Mouse (Mus musculus): ENCODE results near the gene Klrb1c. TPM values are rescaled to one million over a fixed set of nuclear protein-coding genes. Genes with fewer than 3 reads are reported as not detected.
"Not testable (repeated sequence)": the region's sequence is repeated elsewhere in the genome, so short reads cannot be mapped to it uniquely, and the experiment has no call there.

Klrb1c gene
- total RNA-seq, 2 experiments from 2014 or later: not detected

- H3K4me3 ChIP-seq: peak overlapping the region; percentile 55
- intact Hi-C loops (cut with DNase I): loop anchor here (1.0 to 5.0 kb wide), 3 partner anchors 38 to 768 kb away; partner anchors contain the start of gene Gabarapl1
- TF ChIP-seq CTCF (IDR thresholded peaks at IDR 0.05): peak; percentile 84
- peak; percentile 93 to 95 for DNase-seq (ENCODE audit: extremely low spot score in 1 of 2, low spot score in 2 of 2)
- H3K27ac ChIP-seq: peak overlapping the region; percentile 50
Observed at GRCm38 (mm10) chr6:128763736-128764523, 25.1 kb downstream of the Klrb1c start.

GRCm38 (mm10) chr6:128762892-128763670 lies 25.9 kb downstream of the Klrb1c start:
- intact Hi-C loops (cut with DNase I): loop anchor here (5.0 kb wide), 1 partner anchor 769 kb away; the partner anchor contains the start of gene Gabarapl1
- DNase-seq (ENCODE audit: extremely low spot score in 1 of 2, low spot score in 2 of 2): not testable (repeated sequence)
- Histone ChIP-seq H3K27ac (0 out of 2 replicates have a peak overlapping the region, but pooled peaks have one; percentile 47), H3K4me3 (peak overlapping the region; percentile 55)

- no peak for TF ChIP-seq CTCF (IDR thresholded peaks at IDR 0.05)
- no peak for DNase-seq (ENCODE audit: extremely low spot score in 1 of 2, low spot score in 2 of 2)
- Histone ChIP-seq H3K4me3 (peak overlapping the region; percentile 76), H3K27ac (peak overlapping the region; percentile 94)
- intact Hi-C loops (cut with DNase I): loop anchor here (5.0 kb wide), 1 partner anchor 771 kb away; the partner anchor contains the start of gene Gabarapl1
Observed at GRCm38 (mm10) chr6:128761144-128761540, 27.9 kb downstream of the Klrb1c start.

- intact Hi-C loops (cut with DNase I): loop anchor here (1.0 to 5.0 kb wide), 2 partner anchors 39 to 772 kb away; partner anchors contain the start of gene Gabarapl1
- peak; percentile 77 for TF ChIP-seq CTCF (IDR thresholded peaks at IDR 0.05)
- Histone ChIP-seq H3K27ac (peak overlapping the region; percentile 94), H3K4me3 (peak overlapping the region; percentile 76)
- DNase-seq (ENCODE audit: extremely low spot score in 1 of 2, low spot score in 2 of 2): peak; percentile 86 to 90
Observed at GRCm38 (mm10) chr6:128760416-128761143, 28.4 kb downstream of the Klrb1c start.

GRCm38 (mm10) chr6:128760016-128760415 lies 29.0 kb downstream of the Klrb1c start:
- peak; percentile 93 to 96 for DNase-seq (ENCODE audit: extremely low spot score in 1 of 2, low spot score in 2 of 2)
- H3K4me3 ChIP-seq: peak overlapping the region; percentile 76
- intact Hi-C loops (cut with DNase I): loop anchor here (1.0 to 5.0 kb wide), 2 partner anchors 39 to 772 kb away; partner anchors contain the start of gene Gabarapl1
- peak overlapping the region; percentile 94 for H3K27ac ChIP-seq

GRCm38 (mm10) chr6:128759221-128759950 lies 29.6 kb downstream of the Klrb1c start:
- Histone ChIP-seq H3K27ac (no peak overlapping the region), H3K4me3 (peak overlapping the region; percentile 76)
- no peak for DNase-seq (ENCODE audit: extremely low spot score in 1 of 2, low spot score in 2 of 2)
- TF ChIP-seq CTCF (IDR thresholded peaks at IDR 0.05): no peak
- intact Hi-C loops (cut with DNase I): no loop called here

- intact Hi-C loops (cut with DNase I); H3K27ac ChIP-seq; DNase-seq (ENCODE audit: extremely low spot score in 1 of 2, low spot score in 2 of 2); H3K4me3 ChIP-seq: not testable (repeated sequence)
Observed at GRCm38 (mm10) chr6:128755402-128755763, 33.6 kb downstream of the Klrb1c start.

- H3K27ac ChIP-seq; DNase-seq (ENCODE audit: extremely low spot score in 1 of 2, low spot score in 2 of 2); H3K4me3 ChIP-seq: not testable (repeated sequence)
- intact Hi-C loops (cut with DNase I): loop anchor here (1.0 kb wide), 1 partner anchor 123 kb away; no protein-coding TSS in a partner anchor
Observed at GRCm38 (mm10) chr6:128754748-128755401, 34.1 kb downstream of the Klrb1c start.

GRCm38 (mm10) chr6:128754265-128754664 lies 34.8 kb downstream of the Klrb1c start:
- not testable (repeated sequence) for H3K27ac ChIP-seq

GRCm38 (mm10) chr6:128753610-128754224 lies 35.3 kb downstream of the Klrb1c start:
- intact Hi-C loops (cut with DNase I): loop anchor here (1.0 to 2.0 kb wide), 2 partner anchors 121 to 149 kb away; no protein-coding TSS in a partner anchor
- peak; percentile 83 for DNase-seq (ENCODE audit: extremely low spot score in 1 of 2, low spot score in 2 of 2)
- Histone ChIP-seq H3K4me3 (0 out of 2 replicates have a peak overlapping the region, but pooled peaks have one; percentile 11), H3K27ac (0 out of 2 replicates have a peak overlapping the region, but pooled peaks have one; percentile 19)
- peak; percentile 65 for TF ChIP-seq CTCF (IDR thresholded peaks at IDR 0.05)

More at GRCm38 (mm10) chr6:128754265-128754664, 34.8 kb downstream of the Klrb1c start:
- not testable (repeated sequence) for H3K4me3 ChIP-seq
- intact Hi-C loops (cut with DNase I): loop anchor here (1.0 kb wide), 1 partner anchor 122 kb away; no protein-coding TSS in a partner anchor
- DNase-seq (ENCODE audit: extremely low spot score in 1 of 2, low spot score in 2 of 2): peak in 1 of 2 experiments; percentile 19

- H3K27ac ChIP-seq; DNase-seq (ENCODE audit: extremely low spot score in 1 of 2, low spot score in 2 of 2); H3K4me3 ChIP-seq; intact Hi-C loops (cut with DNase I): not testable (repeated sequence)
Observed at GRCm38 (mm10) chr6:128747006-128747405, 42.0 kb downstream of the Klrb1c start.
